Mouse (Mus musculus) neural tube, embryonic 14.5 days (tissue): ENCODE results near the gene Mrpl4. TPM values are rescaled to one million over a fixed set of nuclear protein-coding genes. Genes with fewer than 3 reads are reported as not detected.
A peak's percentile ranks its signal among the peaks of the same experiment; 100 is the strongest.

Source experiments
- ATAC-seq: fragments of 200-750 bp; cut with Nextera tagmentation; 2 replicates; pipeline ENCODE4 v1.8.0; 2017; ENCODE audit warnings: low read depth, mild to moderate bottlenecking, moderate TSS enrichment, moderate library complexity
- H3K27ac ChIP-seq: fragments of 300-500 bp; sonication (generic); 2 replicates; pipeline ENCODE4 v1.5.1; 2014; ENCODE audit warnings: low read depth, mild to moderate bottlenecking, control low read depth, low read length, moderate library complexity, mixed read lengths
- H3K27me3 ChIP-seq: fragments of 300-500 bp; sonication (generic); 2 replicates; pipeline ENCODE4 v1.6.1; 2014; ENCODE audit warnings: low read length; ENCODE audit not compliant: control insufficient read depth, insufficient read depth
- H3K36me3 ChIP-seq: fragments of 300-500 bp; sonication (generic); 2 replicates; pipeline ENCODE4 v1.6.1; 2014; ENCODE audit warnings: low read length, mixed read lengths; ENCODE audit not compliant: control insufficient read depth, insufficient read depth
- H3K4me1 ChIP-seq: fragments of 300-500 bp; sonication (generic); 2 replicates; pipeline ENCODE4 v1.6.1; 2014; ENCODE audit warnings: low read length; ENCODE audit not compliant: control insufficient read depth, insufficient read depth
- H3K4me2 ChIP-seq: fragments of 300-500 bp; sonication (generic); 2 replicates; pipeline ENCODE4 v1.6.1; 2014; ENCODE audit warnings: mild to moderate bottlenecking, low read depth, low read length, control low read depth
- H3K4me3 ChIP-seq: fragments of 300-500 bp; sonication (generic); 2 replicates; pipeline ENCODE4 v1.5.1; 2014; ENCODE audit warnings: low read depth, low read length, control low read depth, mixed read lengths
- H3K9ac ChIP-seq: fragments of 300-500 bp; sonication (generic); replicated peaks from 2 replicates; pipeline ENCODE4 v1.6.1; 2014; ENCODE audit warnings: low read depth, mild to moderate bottlenecking, control low read depth, low read length, mixed read lengths
- H3K9me3 ChIP-seq: fragments of 300-500 bp; sonication (generic); 2 replicates; pipeline ENCODE4 v1.6.1; 2016; ENCODE audit warnings: low read length; ENCODE audit not compliant: control insufficient read depth
- WGBS: fragments of 180-500 bp; shearing (Covaris S2); extraction: QIAGEN DNeasy Blood & Tissue Kit; methylation state at CpG from one replicate; pipeline ENCODE4 v1.1.7; 2014; 5-methylcytosine and 5-hydroxymethylcytosine counted together
- polyA plus RNA-seq: library from polyadenylated mRNA; unstranded; fragments of >200 nt; fragmentation: Nextera tagmentation; extraction: Ambion mirVana; gene quantifications from 2 replicates; pipeline ENCODE4 v1.2.1, GENCODE M21; 2014

Mrpl4 gene
- polyA plus RNA-seq, 1 experiment from 2014 or later, result 115 TPM

GRCm38 (mm10) chr9:21021363-21021762, 18.8 kb downstream of the Mrpl4 start:
- H3K9ac ChIP-seq, result no peak overlapping the region
- H3K9me3 ChIP-seq, result no peaks in the 10 kb centered on the region
- no peak overlapping the region for H3K4me2 ChIP-seq
- H3K36me3 ChIP-seq, result no peaks in the 10 kb centered on the region
- no peak for ATAC-seq
- no peak overlapping the region for H3K27ac ChIP-seq
- H3K4me3 ChIP-seq, result no peak overlapping the region
- H3K4me1 ChIP-seq, result no peaks in the 10 kb centered on the region
- peaks cover 16% of the 10 kb centered on the region for H3K27me3 ChIP-seq
- WGBS, result 81% methylated on average over 3 of the region's 3 CpGs

- H3K27ac ChIP-seq, result no peak overlapping the region
- no peak overlapping the region for H3K9ac ChIP-seq
- 65% methylated on average over 6 of the region's 6 CpGs for WGBS
- no peaks in the 10 kb centered on the region for H3K36me3 ChIP-seq
- no peak for ATAC-seq
- H3K4me1 ChIP-seq, result no peaks in the 10 kb centered on the region
- H3K4me3 ChIP-seq, result no peak overlapping the region
- H3K9me3 ChIP-seq, result no peaks in the 10 kb centered on the region
- H3K4me2 ChIP-seq, result no peak overlapping the region
- peaks cover 10% of the 10 kb centered on the region for H3K27me3 ChIP-seq
Observed at GRCm38 (mm10) chr9:21022288-21022687, 19.8 kb downstream of the Mrpl4 start.

GRCm38 (mm10) chr9:21022726-21023125, 20.2 kb downstream of the Mrpl4 start:
- 71% methylated on average over 1 of the region's 1 CpGs for WGBS
- ATAC-seq, result no peak
- Histone ChIP-seq H3K36me3 (no peaks in the 10 kb centered on the region), H3K27ac (no peak overlapping the region), H3K9ac (no peak overlapping the region), H3K4me1 (no peaks in the 10 kb centered on the region), H3K27me3 (peaks cover 6% of the 10 kb centered on the region), H3K4me3 (no peak overlapping the region), H3K4me2 (no peak overlapping the region), H3K9me3 (no peaks in the 10 kb centered on the region)

- Histone ChIP-seq H3K9me3 (no peaks in the 10 kb centered on the region), H3K4me3 (no peak overlapping the region), H3K27me3 (peaks cover 18% of the 10 kb centered on the region), H3K4me2 (no peak overlapping the region), H3K27ac (no peak overlapping the region), H3K4me1 (0 out of 2 replicates have a peak, but pooled peaks cover 3% of the 10 kb centered on the region), H3K9ac (no peak overlapping the region), H3K36me3 (no peaks in the 10 kb centered on the region)
- ATAC-seq, result no peak
- 66% methylated on average over 19 of the region's 19 CpGs for WGBS
Observed at GRCm38 (mm10) chr9:21025258-21025810, 22.8 kb downstream of the Mrpl4 start.

GRCm38 (mm10) chr9:21026849-21027248, 24.3 kb downstream of the Mrpl4 start:
- no peak overlapping the region for H3K4me2 ChIP-seq
- no peak overlapping the region for H3K9ac ChIP-seq
- 83% methylated on average over 12 of the region's 12 CpGs for WGBS
- peaks cover 10% of the 10 kb centered on the region; the same call in 1 of the 2 replicates for H3K4me1 ChIP-seq
- H3K27ac ChIP-seq, result no peak overlapping the region
- no peaks in the 10 kb centered on the region for H3K9me3 ChIP-seq
- no peak for ATAC-seq
- no peaks in the 10 kb centered on the region for H3K36me3 ChIP-seq
- H3K27me3 ChIP-seq, result peaks cover 22% of the 10 kb centered on the region
- H3K4me3 ChIP-seq, result no peak overlapping the region

GRCm38 (mm10) chr9:21027774-21028290, 25.3 kb downstream of the Mrpl4 start:
- no peak for ATAC-seq
- 35% methylated on average over 8 of the region's 8 CpGs for WGBS
- Histone ChIP-seq H3K9ac (no peak overlapping the region), H3K9me3 (no peaks in the 10 kb centered on the region), H3K4me2 (no peak overlapping the region), H3K36me3 (no peaks in the 10 kb centered on the region), H3K4me1 (peaks cover 16% of the 10 kb centered on the region), H3K27ac (no peak overlapping the region), H3K27me3 (peaks cover 31% of the 10 kb centered on the region), H3K4me3 (no peak overlapping the region)

GRCm38 (mm10) chr9:21028560-21029110, 26.1 kb downstream of the Mrpl4 start:
- 59% methylated on average over 6 of the region's 6 CpGs for WGBS
- Histone ChIP-seq H3K9me3 (no peaks in the 10 kb centered on the region), H3K9ac (no peak overlapping the region), H3K27ac (no peak overlapping the region), H3K36me3 (no peaks in the 10 kb centered on the region), H3K4me1 (peaks cover 23% of the 10 kb centered on the region), H3K4me2 (no peak overlapping the region), H3K27me3 (peaks cover 39% of the 10 kb centered on the region), H3K4me3 (no peak overlapping the region)
- no peak for ATAC-seq

GRCm38 (mm10) chr9:21029291-21030054, 26.9 kb downstream of the Mrpl4 start, which contains the start of gene Icam4:
TSS of gene Icam4 (plus strand) at chr9:21029373.
- peak within 1 kb of the TSS; percentile 7; the same call in 1 of the 2 replicates for H3K4me3 ChIP-seq
- H3K9ac ChIP-seq, result no peak within 1 kb of the TSS
- WGBS, result 2% methylated on average over 37 of the region's 37 CpGs
- H3K4me1 ChIP-seq, result peaks cover 23% of the 10 kb centered on the region
- ATAC-seq, result no peak; the same call in 1 of the 2 replicates
- no peaks in the 10 kb centered on the region for H3K36me3 ChIP-seq
- peak within 1 kb of the TSS; percentile 37 for H3K4me2 ChIP-seq
- H3K27ac ChIP-seq, result no peak within 1 kb of the TSS
- H3K27me3 ChIP-seq, result peaks cover 45% of the 10 kb centered on the region
- no peaks in the 10 kb centered on the region for H3K9me3 ChIP-seq
